Mouse (Mus musculus): ENCODE data around the gene Secisbp2l. TPM values are rescaled to one million over a fixed set of nuclear protein-coding genes. Genes with fewer than 3 reads are reported as not detected.

Secisbp2l gene
- total and polyA plus RNA-seq, 2 experiments from 2014 or later: 29.8 to 65.6 TPM

DNA sequence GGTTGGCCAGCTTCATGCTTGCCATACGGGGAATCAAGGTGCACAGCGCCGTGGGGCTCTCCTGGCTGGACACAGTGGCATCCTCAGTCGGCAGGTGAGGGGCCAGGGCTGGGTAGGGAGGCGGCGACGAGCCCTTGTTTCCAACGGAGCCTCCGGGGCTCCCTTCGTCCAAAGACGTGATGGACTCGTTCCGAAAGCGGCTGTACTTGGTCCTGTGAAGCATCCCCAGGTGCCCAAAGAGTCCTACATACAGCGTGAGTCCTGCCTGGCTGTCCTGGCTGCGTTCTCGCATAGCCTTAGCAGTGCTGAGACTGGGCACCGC lies 59.6 kb downstream of the Secisbp2l start:
- peak overlapping the region; percentile 59 for H3K9ac ChIP-seq
- ATAC-seq (no peak), DNase-seq (no peak)
- H3K4me1 ChIP-seq (ENCODE audit: insufficient read depth): 0 out of 2 replicates have a peak, but pooled peaks cover 7% of the 10 kb centered on the region
- peak overlapping the region; percentile 100 for H3K4me2 ChIP-seq (ENCODE audit: low read depth)
- no peak for TF ChIP-seq CTCF (IDR thresholded peaks at IDR 0.05; ENCODE audit: low read depth)
- H3K27me3 ChIP-seq (ENCODE audit: insufficient read depth, low read length): peaks cover 12% of the 10 kb centered on the region; the same call in 1 of the 2 replicates
- peak overlapping the region; percentile 49 for H3K4me3 ChIP-seq (ENCODE audit: low read depth, low read length)
- no peaks in the 10 kb centered on the region for H3K9me3 ChIP-seq (ENCODE audit: low read length)
- 6% methylated on average over 18 of the region's 18 CpGs for WGBS
- H3K36me3 ChIP-seq (ENCODE audit: insufficient read depth): no peaks in the 10 kb centered on the region
- no peak overlapping the region for H3K27ac ChIP-seq (ENCODE audit: low read depth, low read length)

GRCm38 (mm10) chr2:125716599-125716998 lies 66.1 kb downstream of the Secisbp2l start:
- 88% methylated on average over 8 of the region's 8 CpGs for WGBS
- H3K4me1 ChIP-seq (ENCODE audit: insufficient read depth): no peaks in the 10 kb centered on the region
- ATAC-seq: no peak
- H3K36me3 ChIP-seq (ENCODE audit: insufficient read depth): no peaks in the 10 kb centered on the region
- TF ChIP-seq CTCF (IDR thresholded peaks at IDR 0.05; ENCODE audit: low read depth): no peak
- no peaks in the 10 kb centered on the region for H3K27me3 ChIP-seq (ENCODE audit: insufficient read depth, low read length)
- H3K4me3 ChIP-seq (ENCODE audit: low read depth, low read length): no peak overlapping the region
- H3K9me3 ChIP-seq (ENCODE audit: low read length): no peaks in the 10 kb centered on the region
- no peak overlapping the region for H3K4me2 ChIP-seq (ENCODE audit: low read depth)
- H3K9ac ChIP-seq: no peak overlapping the region
- DNase-seq: no peak
- H3K27ac ChIP-seq (ENCODE audit: low read depth, low read length): no peak overlapping the region

- no peak overlapping the region for H3K4me3 ChIP-seq (ENCODE audit: low read depth, low read length)
- H3K27ac ChIP-seq (ENCODE audit: low read depth, low read length): no peak overlapping the region
- H3K9ac ChIP-seq: no peak overlapping the region
- H3K9me3 ChIP-seq (ENCODE audit: low read length): no peaks in the 10 kb centered on the region
- DNase-seq (no peak), ATAC-seq (no peak)
- no peak overlapping the region for H3K4me2 ChIP-seq (ENCODE audit: low read depth)
- 47% methylated on average over 5 of the region's 5 CpGs for WGBS
- no peaks in the 10 kb centered on the region for H3K4me1 ChIP-seq (ENCODE audit: insufficient read depth)
- H3K36me3 ChIP-seq (ENCODE audit: insufficient read depth): no peaks in the 10 kb centered on the region
- TF ChIP-seq CTCF (IDR thresholded peaks at IDR 0.05; ENCODE audit: low read depth): no peak
- H3K27me3 ChIP-seq (ENCODE audit: insufficient read depth, low read length): no peaks in the 10 kb centered on the region
Measured at GRCm38 (mm10) chr2:125706510-125706921, 76.2 kb downstream of the Secisbp2l start.

DNA sequence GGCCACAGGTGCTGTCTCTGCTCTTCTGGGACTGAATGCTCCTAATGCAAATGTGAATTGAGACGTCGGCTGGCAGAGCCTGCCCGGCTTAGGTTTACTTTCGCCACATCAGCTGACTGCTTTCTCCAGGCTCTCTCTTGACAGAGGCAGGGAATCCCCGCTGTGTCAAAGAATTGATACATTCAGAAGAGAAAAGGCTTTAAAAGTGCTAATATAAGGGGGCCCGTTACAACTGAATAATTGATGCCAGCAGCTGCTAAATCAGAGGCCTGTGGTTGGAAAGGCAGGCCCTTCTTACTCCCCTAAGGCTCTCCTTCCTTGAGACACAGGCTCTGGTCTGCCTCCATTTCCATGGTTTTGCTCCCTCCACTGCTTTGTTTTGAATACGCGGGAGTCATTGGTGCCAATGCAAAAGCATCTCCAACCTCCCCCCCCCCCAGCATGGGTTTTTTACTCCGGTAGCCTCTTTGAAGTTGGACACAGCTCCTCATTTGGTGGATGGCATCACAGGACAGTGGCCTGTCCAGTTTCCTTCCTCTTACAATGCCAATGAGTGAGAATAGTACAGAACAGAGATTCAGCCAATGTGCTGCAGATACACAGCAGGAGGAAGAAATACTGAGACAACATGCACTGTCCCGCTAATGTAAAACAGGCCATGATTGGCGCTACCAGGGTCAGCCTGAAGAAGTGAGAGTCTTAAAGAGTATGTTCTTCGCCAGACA lies 77.6 kb downstream of the Secisbp2l start:
- Histone ChIP-seq H3K9ac (no peak overlapping the region), H3K4me3 (ENCODE audit: low read depth, low read length) (no peak overlapping the region), H3K4me1 (ENCODE audit: insufficient read depth) (no peaks in the 10 kb centered on the region), H3K27me3 (ENCODE audit: insufficient read depth, low read length) (no peaks in the 10 kb centered on the region), H3K36me3 (ENCODE audit: insufficient read depth) (no peaks in the 10 kb centered on the region), H3K27ac (ENCODE audit: low read depth, low read length) (no peak overlapping the region), H3K4me2 (ENCODE audit: low read depth) (no peak overlapping the region), H3K9me3 (ENCODE audit: low read length) (no peaks in the 10 kb centered on the region)
- ATAC-seq (peak; percentile 69), DNase-seq (no peak)
- no peak for TF ChIP-seq CTCF (IDR thresholded peaks at IDR 0.05; ENCODE audit: low read depth)
- WGBS: 30% methylated on average over 12 of the region's 12 CpGs

GRCm38 (mm10) chr2:125702851-125703250 lies 79.8 kb downstream of the Secisbp2l start:
- H3K9ac ChIP-seq: no peak overlapping the region
- no peak for TF ChIP-seq CTCF (IDR thresholded peaks at IDR 0.05; ENCODE audit: low read depth)
- no peak overlapping the region for H3K4me3 ChIP-seq (ENCODE audit: low read depth, low read length)
- 93% methylated on average over 2 of the region's 2 CpGs for WGBS
- ATAC-seq (no peak), DNase-seq (no peak)
- H3K9me3 ChIP-seq (ENCODE audit: low read length): no peaks in the 10 kb centered on the region
- H3K27ac ChIP-seq (ENCODE audit: low read depth, low read length): no peak overlapping the region
- H3K27me3 ChIP-seq (ENCODE audit: insufficient read depth, low read length): no peaks in the 10 kb centered on the region
- no peaks in the 10 kb centered on the region for H3K4me1 ChIP-seq (ENCODE audit: insufficient read depth)
- no peak overlapping the region for H3K4me2 ChIP-seq (ENCODE audit: low read depth)
- H3K36me3 ChIP-seq (ENCODE audit: insufficient read depth): no peaks in the 10 kb centered on the region

DNA sequence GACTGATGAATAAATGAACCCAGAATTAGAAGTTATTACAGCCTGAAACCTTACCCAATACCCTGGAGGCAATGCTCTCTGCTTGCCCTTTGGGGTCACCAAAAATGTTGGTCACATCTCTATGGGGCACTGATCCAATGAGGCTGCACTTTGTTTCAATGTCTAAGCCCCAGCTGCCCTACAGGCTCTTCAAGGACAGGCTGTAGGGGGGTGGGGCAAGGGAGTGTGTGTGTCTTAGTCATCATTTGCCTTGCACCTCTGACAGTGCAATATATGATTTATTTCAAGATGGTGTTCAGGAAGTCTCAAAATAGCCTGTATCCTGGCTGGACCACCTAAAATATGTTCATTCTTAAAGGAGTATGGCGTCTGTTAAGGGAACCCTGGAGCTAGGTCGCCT lies 81.1 kb downstream of the Secisbp2l start:
- no peak for DNase-seq
- no peak overlapping the region for H3K4me2 ChIP-seq (ENCODE audit: low read depth)
- H3K27ac ChIP-seq (ENCODE audit: low read depth, low read length): no peak overlapping the region
- H3K9me3 ChIP-seq (ENCODE audit: low read length): no peaks in the 10 kb centered on the region
- H3K4me1 ChIP-seq (ENCODE audit: insufficient read depth): no peaks in the 10 kb centered on the region
- no peak for ATAC-seq
- no peaks in the 10 kb centered on the region for H3K36me3 ChIP-seq (ENCODE audit: insufficient read depth)
- no peak for TF ChIP-seq CTCF (IDR thresholded peaks at IDR 0.05; ENCODE audit: low read depth)
- H3K9ac ChIP-seq: no peak overlapping the region
- WGBS: 84% methylated on average over 2 of the region's 2 CpGs
- no peak overlapping the region for H3K4me3 ChIP-seq (ENCODE audit: low read depth, low read length)
- no peaks in the 10 kb centered on the region for H3K27me3 ChIP-seq (ENCODE audit: insufficient read depth, low read length)

DNA sequence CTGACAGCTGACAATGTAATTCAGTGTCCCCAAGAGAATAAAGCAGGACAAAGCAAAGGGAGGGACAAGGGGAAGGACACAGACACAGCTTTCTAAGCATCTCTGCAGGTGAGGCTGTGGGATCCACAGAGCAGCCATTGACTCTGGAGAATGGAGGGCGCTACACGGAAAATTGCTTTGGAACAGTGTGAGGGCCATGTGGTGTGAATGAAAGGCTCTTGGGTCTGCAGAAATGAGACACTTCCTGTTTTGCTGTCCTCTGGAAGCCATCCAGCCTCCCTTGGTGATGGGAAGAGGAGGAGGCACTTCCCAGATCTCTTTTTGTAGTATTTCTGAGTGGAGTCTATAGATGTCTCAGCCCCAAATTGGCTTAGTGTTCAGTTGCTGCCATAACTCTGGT lies 86.5 kb downstream of the Secisbp2l start:
- H3K36me3 ChIP-seq (ENCODE audit: insufficient read depth): no peaks in the 10 kb centered on the region
- DNase-seq (no peak), ATAC-seq (no peak)
- no peak overlapping the region for H3K4me2 ChIP-seq (ENCODE audit: low read depth)
- H3K27me3 ChIP-seq (ENCODE audit: insufficient read depth, low read length): no peaks in the 10 kb centered on the region
- no peak for TF ChIP-seq CTCF (IDR thresholded peaks at IDR 0.05; ENCODE audit: low read depth)
- H3K4me1 ChIP-seq (ENCODE audit: insufficient read depth): no peaks in the 10 kb centered on the region
- H3K4me3 ChIP-seq (ENCODE audit: low read depth, low read length): no peak overlapping the region
- H3K9me3 ChIP-seq (ENCODE audit: low read length): no peaks in the 10 kb centered on the region
- H3K27ac ChIP-seq (ENCODE audit: low read depth, low read length): no peak overlapping the region
- 53% methylated on average over 2 of the region's 2 CpGs for WGBS
- H3K9ac ChIP-seq: no peak overlapping the region
